Mouse (Mus musculus) liver, embryonic 14.5 days (tissue): Measurements from ENCODE around the gene Srrm1.
"Not testable (repeated sequence)": the region's sequence is repeated elsewhere in the genome, so short reads cannot be mapped to it uniquely, and the experiment has no call there.

Source experiments
- CTCF ChIP-seq: IDR thresholded peaks from 2 replicates; pipeline ENCODE4 v1.5.1; 2016; ENCODE audit warnings: antibody characterized with exemption, low read depth, control low read depth
- EP300 ChIP-seq: IDR thresholded peaks from 2 replicates; pipeline ENCODE4 v1.6.1; 2016; ENCODE audit warnings: antibody characterized with exemption, low read depth

DNA sequence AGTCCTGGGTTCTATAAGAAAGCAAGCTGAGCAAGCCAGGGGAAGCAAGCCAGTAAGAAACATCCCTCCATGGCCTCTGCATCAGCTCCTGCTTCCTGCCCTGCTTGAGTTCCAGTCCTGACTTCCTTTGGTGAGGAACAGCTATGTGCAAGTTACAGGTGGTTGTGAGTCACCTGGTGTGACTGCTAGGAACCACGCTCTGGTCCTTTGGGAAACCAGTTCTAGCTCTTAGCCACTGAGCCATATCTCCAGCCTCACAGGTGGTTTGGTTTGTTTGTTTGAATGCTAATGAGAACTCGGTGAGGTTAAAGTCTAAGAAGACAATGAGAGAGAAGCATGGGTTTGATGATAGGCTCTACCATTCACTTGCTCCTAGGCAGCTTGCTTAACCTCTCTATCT is 73.1 kb downstream of the Srrm1 start:
- not testable (repeated sequence) for TF ChIP-seq CTCF, EP300
